Mouse (Mus musculus): ENCODE data around the gene Pycr1. TPM values are rescaled to one million over a fixed set of nuclear protein-coding genes. Genes with fewer than 3 reads are reported as not detected.

Gene Pycr1
- total RNA-seq, 1 experiment = 19.0 TPM

GRCm38 (mm10) chr11:120684660-120685059 lies 41.1 kb upstream of the Pycr1 start:
- no peaks in the 10 kb centered on the region for H3K9me3 ChIP-seq (ENCODE audit: control insufficient read depth, insufficient read depth, low read depth, low read length)
- no peak overlapping the region for H3K4me3 ChIP-seq (ENCODE audit: insufficient read depth in 1 of 2, low read depth in 1 of 2, low read length in 2 of 2, poor library complexity in 1 of 2, severe bottlenecking in 1 of 2)
- peaks cover 56% of the 10 kb centered on the region for H3K36me3 ChIP-seq (ENCODE audit: control insufficient read depth, insufficient read depth, low read length, poor library complexity, severe bottlenecking)
- H3K4me1 ChIP-seq (ENCODE audit: control insufficient read depth in 2 of 2, insufficient read depth in 2 of 2, low read length in 2 of 2, poor library complexity in 1 of 2) = peaks cover 0 to 7% of the 10 kb centered on the region in 2 experiments; a peak in 1 of 4 replicates
- no peak for DNase-seq (ENCODE audit: low read depth, low spot score)
- no peak overlapping the region for H3K27ac ChIP-seq (ENCODE audit: insufficient read depth, low read depth, low read length, poor library complexity, severe bottlenecking)
- no peak overlapping the region for H3K9ac ChIP-seq (ENCODE audit: insufficient read depth, low read depth, low read length, poor library complexity, severe bottlenecking)
- in situ Hi-C loops (cut with MboI; ENCODE audit: low sequenced_read_pairs in 2 of 2, unreplicated experiment in 2 of 2) = no loop called here
- TF ChIP-seq ZNF384 (IDR thresholded peaks at IDR 0.05; ENCODE audit: low read depth, low read length) (no peak), CHD2 (IDR thresholded peaks at IDR 0.05; ENCODE audit: low read depth, low read length) (no peak)

- peaks cover 0 to 7% of the 10 kb centered on the region in 2 experiments; a peak in 1 of 4 replicates for H3K4me1 ChIP-seq (ENCODE audit: control insufficient read depth in 2 of 2, insufficient read depth in 2 of 2, low read length in 2 of 2, poor library complexity in 1 of 2)
- no peak for DNase-seq (ENCODE audit: low read depth, low spot score)
- no peak overlapping the region for H3K4me3 ChIP-seq (ENCODE audit: insufficient read depth in 1 of 2, low read depth in 1 of 2, low read length in 2 of 2, poor library complexity in 1 of 2, severe bottlenecking in 1 of 2)
- TF ChIP-seq MAFK (IDR thresholded peaks at IDR 0.05; ENCODE audit: insufficient read depth, low read depth, low read length) = no peak
- no peak for TF ChIP-seq CHD2 (IDR thresholded peaks at IDR 0.05; ENCODE audit: low read depth, low read length)
- no peak for TF ChIP-seq ZNF384 (IDR thresholded peaks at IDR 0.05; ENCODE audit: low read depth, low read length)
- no peak for TF ChIP-seq HCFC1 (IDR thresholded peaks at IDR 0.05; ENCODE audit: borderline replicate concordance, insufficient read depth, low read length)
- no peak for TF ChIP-seq ZC3H11A (IDR thresholded peaks at IDR 0.05; ENCODE audit: borderline replicate concordance, low read depth, low read length)
- no peak overlapping the region for H3K9ac ChIP-seq (ENCODE audit: insufficient read depth, low read depth, low read length, poor library complexity, severe bottlenecking)
- H3K9me3 ChIP-seq (ENCODE audit: control insufficient read depth, insufficient read depth, low read depth, low read length) = no peaks in the 10 kb centered on the region
- no peak overlapping the region for H3K27ac ChIP-seq (ENCODE audit: insufficient read depth, low read depth, low read length, poor library complexity, severe bottlenecking)
- H3K36me3 ChIP-seq (ENCODE audit: control insufficient read depth, insufficient read depth, low read length, poor library complexity, severe bottlenecking) = peaks cover 55% of the 10 kb centered on the region
- in situ Hi-C loops (cut with MboI; ENCODE audit: low sequenced_read_pairs in 2 of 2, unreplicated experiment in 2 of 2) = no loop called here
Measured at GRCm38 (mm10) chr11:120684086-120684485, 40.5 kb upstream of the Pycr1 start.

- Histone ChIP-seq H3K4me1 (ENCODE audit: control insufficient read depth in 2 of 2, insufficient read depth in 2 of 2, low read length in 2 of 2, poor library complexity in 1 of 2) (peaks cover 0 to 7% of the 10 kb centered on the region in 2 experiments; a peak in 1 of 4 replicates), H3K9ac (ENCODE audit: insufficient read depth, low read depth, low read length, poor library complexity, severe bottlenecking) (no peak overlapping the region), H3K36me3 (ENCODE audit: control insufficient read depth, insufficient read depth, low read length, poor library complexity, severe bottlenecking) (peaks cover 55% of the 10 kb centered on the region), H3K4me3 (ENCODE audit: insufficient read depth in 1 of 2, low read depth in 1 of 2, low read length in 2 of 2, poor library complexity in 1 of 2, severe bottlenecking in 1 of 2) (no peak overlapping the region), H3K9me3 (ENCODE audit: control insufficient read depth, insufficient read depth, low read depth, low read length) (no peaks in the 10 kb centered on the region), H3K27ac (ENCODE audit: insufficient read depth, low read depth, low read length, poor library complexity, severe bottlenecking) (no peak overlapping the region)
- no peak for DNase-seq (ENCODE audit: low read depth, low spot score)
- TF ChIP-seq CHD2 (IDR thresholded peaks at IDR 0.05; ENCODE audit: low read depth, low read length) = no peak
- in situ Hi-C loops (cut with MboI; ENCODE audit: low sequenced_read_pairs in 2 of 2, unreplicated experiment in 2 of 2) = no loop called here
Measured at GRCm38 (mm10) chr11:120683536-120683935, 40.0 kb upstream of the Pycr1 start.

GRCm38 (mm10) chr11:120682683-120683082 lies 39.1 kb upstream of the Pycr1 start:
- TF ChIP-seq ZC3H11A (IDR thresholded peaks at IDR 0.05; ENCODE audit: borderline replicate concordance, low read depth, low read length) (no peak), HCFC1 (IDR thresholded peaks at IDR 0.05; ENCODE audit: borderline replicate concordance, insufficient read depth, low read length) (no peak), ZNF384 (IDR thresholded peaks at IDR 0.05; ENCODE audit: low read depth, low read length) (no peak), MAFK (IDR thresholded peaks at IDR 0.05; ENCODE audit: insufficient read depth, low read depth, low read length) (no peak), CHD2 (IDR thresholded peaks at IDR 0.05; ENCODE audit: low read depth, low read length) (no peak)
- Histone ChIP-seq H3K4me1 (ENCODE audit: control insufficient read depth in 2 of 2, insufficient read depth in 2 of 2, low read length in 2 of 2, poor library complexity in 1 of 2) (peaks cover 0 to 10% of the 10 kb centered on the region in 2 experiments; a peak in 1 of 4 replicates), H3K27ac (ENCODE audit: insufficient read depth, low read depth, low read length, poor library complexity, severe bottlenecking) (no peak overlapping the region), H3K9me3 (ENCODE audit: control insufficient read depth, insufficient read depth, low read depth, low read length) (no peaks in the 10 kb centered on the region), H3K9ac (ENCODE audit: insufficient read depth, low read depth, low read length, poor library complexity, severe bottlenecking) (no peak overlapping the region), H3K36me3 (ENCODE audit: control insufficient read depth, insufficient read depth, low read length, poor library complexity, severe bottlenecking) (peaks cover 56% of the 10 kb centered on the region), H3K4me3 (ENCODE audit: insufficient read depth in 1 of 2, low read depth in 1 of 2, low read length in 2 of 2, poor library complexity in 1 of 2, severe bottlenecking in 1 of 2) (no peak overlapping the region)
- DNase-seq (ENCODE audit: low read depth, low spot score) = no peak
- in situ Hi-C loops (cut with MboI; ENCODE audit: low sequenced_read_pairs in 2 of 2, unreplicated experiment in 2 of 2) = no loop called here

- H3K4me3 ChIP-seq (ENCODE audit: insufficient read depth in 1 of 2, low read depth in 1 of 2, low read length in 2 of 2, poor library complexity in 1 of 2, severe bottlenecking in 1 of 2) = no peak overlapping the region
- in situ Hi-C loops (cut with MboI; ENCODE audit: low sequenced_read_pairs in 2 of 2, unreplicated experiment in 2 of 2) = no loop called here
- no peak for DNase-seq (ENCODE audit: low read depth, low spot score)
- TF ChIP-seq ZNF384 (IDR thresholded peaks at IDR 0.05; ENCODE audit: low read depth, low read length) (no peak), ZC3H11A (IDR thresholded peaks at IDR 0.05; ENCODE audit: borderline replicate concordance, low read depth, low read length) (peak; percentile 33; the same call in 1 of the 2 replicates), MAFK (IDR thresholded peaks at IDR 0.05; ENCODE audit: insufficient read depth, low read depth, low read length) (no peak)
- H3K27ac ChIP-seq (ENCODE audit: insufficient read depth, low read depth, low read length, poor library complexity, severe bottlenecking) = no peak overlapping the region
- no peak overlapping the region for H3K9ac ChIP-seq (ENCODE audit: insufficient read depth, low read depth, low read length, poor library complexity, severe bottlenecking)
- H3K36me3 ChIP-seq (ENCODE audit: control insufficient read depth, insufficient read depth, low read length, poor library complexity, severe bottlenecking) = peaks cover 59% of the 10 kb centered on the region
- H3K4me1 ChIP-seq (ENCODE audit: control insufficient read depth in 2 of 2, insufficient read depth in 2 of 2, low read length in 2 of 2, poor library complexity in 1 of 2) = peaks cover 0 to 3% of the 10 kb centered on the region in 2 experiments; a peak in 1 of 4 replicates
- no peaks in the 10 kb centered on the region for H3K9me3 ChIP-seq (ENCODE audit: control insufficient read depth, insufficient read depth, low read depth, low read length)
Measured at GRCm38 (mm10) chr11:120679909-120680308, 36.3 kb upstream of the Pycr1 start.

Data from ES-E14 (cell line).